Mouse (Mus musculus) spleen, postnatal 14 days (tissue): ENCODE measurements around the gene Mmp7.

Source experiments
- DNase-seq, 2 experiments: peaks; one replicate each; pipeline ENCODE4 v3.0.0; 2021 to 2022; ENCODE audit warnings: low spot score in 2 of 2

Gene Mmp7

DNA sequence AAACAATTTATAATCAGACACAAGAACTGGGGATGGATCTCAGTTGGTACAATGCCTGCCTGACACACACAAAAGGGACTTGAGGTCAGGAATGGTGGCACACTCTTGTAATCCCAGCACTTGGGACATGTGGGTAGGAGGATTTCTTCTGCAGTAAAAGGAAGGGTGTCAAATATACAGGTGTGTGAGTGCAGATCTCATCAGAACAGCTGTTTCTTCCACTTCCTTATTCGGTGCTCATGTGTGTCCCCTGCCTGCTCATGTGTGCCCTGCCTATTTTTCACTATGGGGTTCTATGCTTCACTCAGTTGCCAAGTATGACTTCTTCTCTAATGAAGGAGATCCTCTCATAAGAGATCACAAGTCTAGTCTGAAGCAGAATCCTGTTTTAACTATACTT is 50.8 kb downstream of the Mmp7 start:
- DNase-seq, result no peak

- DNase-seq, result no peak
These were observed 52.3 kb downstream of the Mmp7 start for GRCm38 (mm10) chr9:7744156-7744555.

DNA sequence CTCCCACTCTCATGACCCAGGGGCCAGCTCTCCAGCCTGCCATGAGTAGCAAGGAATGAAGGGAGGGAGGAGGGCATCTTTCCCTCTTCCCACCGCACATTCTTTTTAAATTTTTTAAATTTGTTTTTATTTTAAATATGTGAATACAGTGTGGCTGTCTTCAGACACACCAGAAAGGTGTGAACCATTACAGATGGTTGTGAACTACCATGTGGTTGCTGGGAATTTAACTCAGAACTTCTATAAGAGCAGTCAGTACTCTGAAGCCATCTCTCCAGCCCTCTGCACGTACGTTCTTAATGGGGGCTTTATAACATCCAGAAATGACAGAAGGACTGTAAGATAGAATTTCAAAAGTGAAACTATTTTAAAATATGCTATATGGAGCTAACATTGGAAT is 57.0 kb downstream of the Mmp7 start:
- DNase-seq, result no peak
